Mouse (Mus musculus): ENCODE measurements around the gene Tmem26. TPM values are rescaled to one million over a fixed set of nuclear protein-coding genes. Genes with fewer than 3 reads are reported as not detected.

Gene Tmem26
- 0.46 TPM in 1 of 2 replicates, not detected in the other for total RNA-seq (2014; fragmentation: Nextera tagmentation)
- total RNA-seq (2017) = not detected in 2 replicates

- ATAC-seq (replicated peaks; ENCODE audit: low FRiP score, low TSS enrichment, poor library complexity, severe bottlenecking) = no peak
Measured at GRCm38 (mm10) chr10:68723568-68724360, at the start of gene Tmem26. Tmem26 (plus strand) TSS chr10:68723646.

GRCm38 (mm10) chr10:68678678-68679077 is 44.8 kb upstream of the Tmem26 start:
- ATAC-seq (replicated peaks; ENCODE audit: low FRiP score, low TSS enrichment, poor library complexity, severe bottlenecking) = no peak

GRCm38 (mm10) chr10:68681233-68681632 is 42.2 kb upstream of the Tmem26 start:
- no peak for ATAC-seq (replicated peaks; ENCODE audit: low FRiP score, low TSS enrichment, poor library complexity, severe bottlenecking)

- no peak for ATAC-seq (replicated peaks; ENCODE audit: low FRiP score, low TSS enrichment, poor library complexity, severe bottlenecking)
Measured at GRCm38 (mm10) chr10:68685510-68685909, 37.9 kb upstream of the Tmem26 start.

GRCm38 (mm10) chr10:68691116-68691515 is 32.3 kb upstream of the Tmem26 start:
- ATAC-seq (replicated peaks; ENCODE audit: low FRiP score, low TSS enrichment, poor library complexity, severe bottlenecking) = no peak

GRCm38 (mm10) chr10:68692401-68692800 is 31.0 kb upstream of the Tmem26 start:
- ATAC-seq (replicated peaks; ENCODE audit: low FRiP score, low TSS enrichment, poor library complexity, severe bottlenecking) = no peak

- no peak for ATAC-seq (replicated peaks; ENCODE audit: low FRiP score, low TSS enrichment, poor library complexity, severe bottlenecking)
Measured at GRCm38 (mm10) chr10:68695760-68696336, 27.6 kb upstream of the Tmem26 start.

- ATAC-seq (replicated peaks; ENCODE audit: low FRiP score, low TSS enrichment, poor library complexity, severe bottlenecking) = no peak
Measured at GRCm38 (mm10) chr10:68704268-68704667, 19.2 kb upstream of the Tmem26 start.

GRCm38 (mm10) chr10:68705471-68706036 is 17.9 kb upstream of the Tmem26 start:
- ATAC-seq (replicated peaks; ENCODE audit: low FRiP score, low TSS enrichment, poor library complexity, severe bottlenecking) = no peak

GRCm38 (mm10) chr10:68707014-68707852 is 16.2 kb upstream of the Tmem26 start:
- ATAC-seq (replicated peaks; ENCODE audit: low FRiP score, low TSS enrichment, poor library complexity, severe bottlenecking) = no peak

- ATAC-seq (replicated peaks; ENCODE audit: low FRiP score, low TSS enrichment, poor library complexity, severe bottlenecking) = no peak
Measured at GRCm38 (mm10) chr10:68712926-68713325, 10.5 kb upstream of the Tmem26 start.

- ATAC-seq (replicated peaks; ENCODE audit: low FRiP score, low TSS enrichment, poor library complexity, severe bottlenecking) = no peak
Measured at GRCm38 (mm10) chr10:68714302-68714701, 9.1 kb upstream of the Tmem26 start.

- no peak for ATAC-seq (replicated peaks; ENCODE audit: low FRiP score, low TSS enrichment, poor library complexity, severe bottlenecking)
Measured at GRCm38 (mm10) chr10:68715396-68715795, 8.1 kb upstream of the Tmem26 start.

GRCm38 (mm10) chr10:68718375-68718774 is 5.1 kb upstream of the Tmem26 start:
- ATAC-seq (replicated peaks; ENCODE audit: low FRiP score, low TSS enrichment, poor library complexity, severe bottlenecking) = no peak

GRCm38 (mm10) chr10:68720887-68721400 is 2.5 kb upstream of the Tmem26 start:
- no peak for ATAC-seq (replicated peaks; ENCODE audit: low FRiP score, low TSS enrichment, poor library complexity, severe bottlenecking)

GRCm38 (mm10) chr10:68723015-68723414 is 431 bp upstream of the Tmem26 start:
- ATAC-seq (replicated peaks; ENCODE audit: low FRiP score, low TSS enrichment, poor library complexity, severe bottlenecking) = no peak

- ATAC-seq (replicated peaks; ENCODE audit: low FRiP score, low TSS enrichment, poor library complexity, severe bottlenecking) = no peak
Measured at GRCm38 (mm10) chr10:68724361-68724720, 895 bp downstream of the Tmem26 start.

GRCm38 (mm10) chr10:68727464-68727863 is 4.0 kb downstream of the Tmem26 start:
- ATAC-seq (replicated peaks; ENCODE audit: low FRiP score, low TSS enrichment, poor library complexity, severe bottlenecking) = no peak

GRCm38 (mm10) chr10:68735621-68736020 is 12.2 kb downstream of the Tmem26 start:
- ATAC-seq (replicated peaks; ENCODE audit: low FRiP score, low TSS enrichment, poor library complexity, severe bottlenecking) = no peak

- ATAC-seq (replicated peaks; ENCODE audit: low FRiP score, low TSS enrichment, poor library complexity, severe bottlenecking) = no peak
Measured at GRCm38 (mm10) chr10:68737391-68737790, 13.9 kb downstream of the Tmem26 start.

All from megakaryocyte-erythroid progenitor cell, adult 5-6 weeks (primary cell).